Mouse (Mus musculus): Measurements from ENCODE around the gene Ppp2r3a. TPM values are rescaled to one million over a fixed set of nuclear protein-coding genes. Genes with fewer than 3 reads are reported as not detected.

Ppp2r3a gene
- polyA plus RNA-seq, 1 experiment: 25.4 TPM

GRCm38 (mm10) chr9:101235786-101236185 is 15.8 kb downstream of the Ppp2r3a start:
- TF ChIP-seq CTCF (IDR thresholded peaks at IDR 0.05; ENCODE audit: borderline replicate concordance, insufficient read depth, low read length) (no peak), POLR2A (IDR thresholded peaks at IDR 0.05; ENCODE audit: low read depth, low read length) (no peak)
- peaks cover 2% of the 10 kb centered on the region; the same call in 1 of the 2 replicates for H3K4me1 ChIP-seq (ENCODE audit: control insufficient read depth, insufficient read depth, low read length)
- H3K27ac ChIP-seq (ENCODE audit: insufficient read depth, low read length): no peak overlapping the region
- no peak overlapping the region for H3K4me3 ChIP-seq (ENCODE audit: insufficient read depth, low read length)

- Histone ChIP-seq H3K27ac (ENCODE audit: insufficient read depth, low read length) (0 out of 2 replicates have a peak overlapping the region, but pooled peaks have one; percentile 3), H3K4me3 (ENCODE audit: insufficient read depth, low read length) (no peak overlapping the region), H3K4me1 (ENCODE audit: control insufficient read depth, insufficient read depth, low read length) (peaks cover 2% of the 10 kb centered on the region; the same call in 1 of the 2 replicates)
- TF ChIP-seq CTCF (IDR thresholded peaks at IDR 0.05; ENCODE audit: borderline replicate concordance, insufficient read depth, low read length) (no peak), POLR2A (IDR thresholded peaks at IDR 0.05; ENCODE audit: low read depth, low read length) (no peak)
Observed at GRCm38 (mm10) chr9:101232034-101232433, 19.6 kb downstream of the Ppp2r3a start.

- TF ChIP-seq POLR2A (IDR thresholded peaks at IDR 0.05; ENCODE audit: low read depth, low read length) (no peak), CTCF (IDR thresholded peaks at IDR 0.05; ENCODE audit: borderline replicate concordance, insufficient read depth, low read length) (no peak)
- Histone ChIP-seq H3K4me3 (ENCODE audit: insufficient read depth, low read length) (no peak overlapping the region), H3K4me1 (ENCODE audit: control insufficient read depth, insufficient read depth, low read length) (peaks cover 2% of the 10 kb centered on the region; the same call in 1 of the 2 replicates), H3K27ac (ENCODE audit: insufficient read depth, low read length) (no peak overlapping the region)
Observed at GRCm38 (mm10) chr9:101230028-101230427, 21.6 kb downstream of the Ppp2r3a start.

- Histone ChIP-seq H3K4me3 (ENCODE audit: insufficient read depth, low read length) (no peak overlapping the region), H3K27ac (ENCODE audit: insufficient read depth, low read length) (no peak overlapping the region), H3K4me1 (ENCODE audit: control insufficient read depth, insufficient read depth, low read length) (peaks cover 2% of the 10 kb centered on the region; the same call in 1 of the 2 replicates)
- TF ChIP-seq CTCF (IDR thresholded peaks at IDR 0.05; ENCODE audit: borderline replicate concordance, insufficient read depth, low read length) (no peak), POLR2A (IDR thresholded peaks at IDR 0.05; ENCODE audit: low read depth, low read length) (no peak)
Observed at GRCm38 (mm10) chr9:101228892-101229291, 22.7 kb downstream of the Ppp2r3a start.

GRCm38 (mm10) chr9:101207984-101208383 is 43.6 kb downstream of the Ppp2r3a start:
- Histone ChIP-seq H3K4me3 (ENCODE audit: insufficient read depth, low read length) (no peak overlapping the region), H3K4me1 (ENCODE audit: control insufficient read depth, insufficient read depth, low read length) (no peaks in the 10 kb centered on the region), H3K27ac (ENCODE audit: insufficient read depth, low read length) (no peak overlapping the region)
- TF ChIP-seq CTCF (IDR thresholded peaks at IDR 0.05; ENCODE audit: borderline replicate concordance, insufficient read depth, low read length) (no peak), POLR2A (IDR thresholded peaks at IDR 0.05; ENCODE audit: low read depth, low read length) (no peak)

- H3K4me1 ChIP-seq (ENCODE audit: control insufficient read depth, insufficient read depth, low read length): no peaks in the 10 kb centered on the region
- no peak for TF ChIP-seq CTCF (IDR thresholded peaks at IDR 0.05; ENCODE audit: borderline replicate concordance, insufficient read depth, low read length)
- TF ChIP-seq POLR2A (IDR thresholded peaks at IDR 0.05; ENCODE audit: low read depth, low read length): no peak
- no peak overlapping the region for H3K4me3 ChIP-seq (ENCODE audit: insufficient read depth, low read length)
- H3K27ac ChIP-seq (ENCODE audit: insufficient read depth, low read length): no peak overlapping the region
Observed at GRCm38 (mm10) chr9:101206516-101206915, 45.1 kb downstream of the Ppp2r3a start.

GRCm38 (mm10) chr9:101205216-101205615 is 46.4 kb downstream of the Ppp2r3a start:
- H3K4me3 ChIP-seq (ENCODE audit: insufficient read depth, low read length): no peak overlapping the region
- peaks cover 3% of the 10 kb centered on the region for H3K4me1 ChIP-seq (ENCODE audit: control insufficient read depth, insufficient read depth, low read length)
- TF ChIP-seq POLR2A (IDR thresholded peaks at IDR 0.05; ENCODE audit: low read depth, low read length) (no peak), CTCF (IDR thresholded peaks at IDR 0.05; ENCODE audit: borderline replicate concordance, insufficient read depth, low read length) (no peak)
- H3K27ac ChIP-seq (ENCODE audit: insufficient read depth, low read length): no peak overlapping the region

- no peak overlapping the region for H3K4me3 ChIP-seq (ENCODE audit: insufficient read depth, low read length)
- H3K4me1 ChIP-seq (ENCODE audit: control insufficient read depth, insufficient read depth, low read length): peaks cover 3% of the 10 kb centered on the region
- no peak overlapping the region for H3K27ac ChIP-seq (ENCODE audit: insufficient read depth, low read length)
- no peak for TF ChIP-seq POLR2A (IDR thresholded peaks at IDR 0.05; ENCODE audit: low read depth, low read length)
- TF ChIP-seq CTCF (IDR thresholded peaks at IDR 0.05; ENCODE audit: borderline replicate concordance, insufficient read depth, low read length): no peak
Observed at GRCm38 (mm10) chr9:101204059-101204458, 47.5 kb downstream of the Ppp2r3a start.

GRCm38 (mm10) chr9:101200627-101201026 is 51.0 kb downstream of the Ppp2r3a start:
- Histone ChIP-seq H3K4me3 (ENCODE audit: insufficient read depth, low read length) (no peak overlapping the region), H3K27ac (ENCODE audit: insufficient read depth, low read length) (no peak overlapping the region), H3K4me1 (ENCODE audit: control insufficient read depth, insufficient read depth, low read length) (peaks cover 8% of the 10 kb centered on the region)
- TF ChIP-seq CTCF (IDR thresholded peaks at IDR 0.05; ENCODE audit: borderline replicate concordance, insufficient read depth, low read length): no peak
- TF ChIP-seq POLR2A (IDR thresholded peaks at IDR 0.05; ENCODE audit: low read depth, low read length): no peak

GRCm38 (mm10) chr9:101198804-101199203 is 52.8 kb downstream of the Ppp2r3a start:
- Histone ChIP-seq H3K4me3 (ENCODE audit: insufficient read depth, low read length) (no peak overlapping the region), H3K27ac (ENCODE audit: insufficient read depth, low read length) (peak overlapping the region; percentile 56), H3K4me1 (ENCODE audit: control insufficient read depth, insufficient read depth, low read length) (peaks cover 8% of the 10 kb centered on the region)
- TF ChIP-seq POLR2A (IDR thresholded peaks at IDR 0.05; ENCODE audit: low read depth, low read length): no peak
- no peak for TF ChIP-seq CTCF (IDR thresholded peaks at IDR 0.05; ENCODE audit: borderline replicate concordance, insufficient read depth, low read length)

All from embryonic fibroblast, embryonic 13.5 days (primary cell).